8 mouse cellular contexts compared by ENCODE assay signal in genomic region chr7:63936986-63937235, GRCm38 (mm10). TPM values are rescaled to one million over a fixed set of nuclear protein-coding genes. Genes with fewer than 3 reads are reported as not detected.
DNase-seq lines count a peak whose midpoint lies in the region; ATAC-seq and TF ChIP-seq lines count a peak whose summit lies in the region.

No protein-coding gene starts in this region.

- peaks cover 31% of the 10 kb centered on the region for H3K4me1 ChIP-seq in heart, embryonic 12.5 days (replicated peaks)
- peaks cover 15 to 47% of the 10 kb centered on the region in 2 experiments for H3K4me1 ChIP-seq in CH12.LX (ENCODE audit: control insufficient read depth in 1 of 2, insufficient read depth in 2 of 2)
- peaks cover 33% of the 10 kb centered on the region for H3K4me1 ChIP-seq in forebrain, embryonic 15.5 days
- peaks cover 59% of the 10 kb centered on the region for H3K4me1 ChIP-seq in liver, postnatal 0 days (ENCODE audit: insufficient read depth)

- TF ChIP-seq EP300 in CH12.LX (IDR thresholded peaks at IDR 0.05; ENCODE audit: low read length) = no peak
- TF ChIP-seq EP300 in liver, postnatal 0 days (IDR thresholded peaks at IDR 0.05; ENCODE audit: low read depth) = no peak

- no peak for DNase-seq in heart, adult 11 months
- peak; percentile 34 for DNase-seq in CH12.LX (ENCODE audit: extremely low read depth)
- DNase-seq in liver, postnatal 0 days = no peak
- DNase-seq in right cerebral cortex, postnatal 4 days = no peak
- DNase-seq in urinary bladder, postnatal 4 days (ENCODE audit: low spot score in 2 of 2) = no peak
- DNase-seq in gastrocnemius, postnatal 10 days = no peak

- under 1% methylated on average over 11 of the region's 11 CpGs for WGBS in heart, embryonic 12.5 days
- WGBS in forebrain, embryonic 15.5 days = 0% methylated on average over 11 of the region's 11 CpGs
- WGBS in liver, postnatal 0 days (ENCODE audit: insufficient replicate concordance) = under 1% methylated on average over 11 of the region's 11 CpGs

- TF ChIP-seq CTCF in CH12.LX (conservative IDR thresholded peaks at IDR 0.05 in 1 of 2, IDR thresholded peaks at IDR 0.05 in 1 of 2; ENCODE audit: low read depth in 2 of 2, low read length in 2 of 2) = no peak
- TF ChIP-seq CTCF in liver, postnatal 0 days (IDR thresholded peaks at IDR 0.05; ENCODE audit: low read depth) = no peak

- H3K79me2 ChIP-seq in CH12.LX (replicated peaks; ENCODE audit: control insufficient read depth, extremely low read depth, insufficient read depth, poor library complexity, severe bottlenecking) = peaks cover 9% of the 10 kb centered on the region

- H3K27me3 ChIP-seq in heart, embryonic 12.5 days (replicated peaks) = no peaks in the 10 kb centered on the region
- peaks cover 6% of the 10 kb centered on the region for H3K27me3 ChIP-seq in CH12.LX (replicated peaks)
- H3K27me3 ChIP-seq in forebrain, embryonic 15.5 days = no peaks in the 10 kb centered on the region
- H3K27me3 ChIP-seq in liver, postnatal 0 days (ENCODE audit: insufficient read depth, low read length) = no peaks in the 10 kb centered on the region

- no peak for TF ChIP-seq RAD21 in CH12.LX (IDR thresholded peaks at IDR 0.05; ENCODE audit: low read depth, low read length)

- dilution Hi-C loops in CH12.LX (cut with MboI; ENCODE audit: extremely low pct_ligation_motif_present, extremely low pct_unique_long_range_greater_than_20kb, low sequenced_read_pairs) = no loop called here

- H3K9ac ChIP-seq in heart, embryonic 12.5 days = peak overlapping the region; percentile 92
- H3K9ac ChIP-seq in CH12.LX (ENCODE audit: insufficient read depth, low read depth) = peak overlapping the region; percentile 64
- H3K9ac ChIP-seq in forebrain, embryonic 15.5 days (replicated peaks) = peak overlapping the region; percentile 81
- H3K9ac ChIP-seq in liver, postnatal 0 days (replicated peaks) = peak overlapping the region; percentile 97

- H3K4me2 ChIP-seq in heart, embryonic 12.5 days = peak overlapping the region; percentile 87
- H3K4me2 ChIP-seq in CH12.LX (ENCODE audit: insufficient read depth, low read depth, poor library complexity, severe bottlenecking) = peak overlapping the region; percentile 21; the same call in 1 of the 2 replicates
- peak overlapping the region; percentile 97 for H3K4me2 ChIP-seq in forebrain, embryonic 15.5 days (replicated peaks)
- H3K4me2 ChIP-seq in liver, postnatal 0 days (ENCODE audit: low read depth, low read length) = peak overlapping the region; percentile 98

- H3K27ac ChIP-seq in heart, embryonic 12.5 days (ENCODE audit: poor library complexity, severe bottlenecking) = peak overlapping the region; percentile 86
- H3K27ac ChIP-seq in CH12.LX (ENCODE audit: insufficient read depth, low read depth) = peak overlapping the region; percentile 71
- H3K27ac ChIP-seq in forebrain, embryonic 15.5 days (replicated peaks) = peak overlapping the region; percentile 95
- H3K27ac ChIP-seq in liver, postnatal 0 days (ENCODE audit: low read depth) = peak overlapping the region; percentile 96

- in situ Hi-C loops in CH12.LX (cut with MboI; ENCODE audit: low pct_ligation_motif_present, low pct_unique_long_range_greater_than_20kb, low sequenced_read_pairs) = no loop called here

- no peaks in the 10 kb centered on the region for H3K9me3 ChIP-seq in heart, embryonic 12.5 days (replicated peaks)
- no peaks in the 10 kb centered on the region for H3K9me3 ChIP-seq in CH12.LX (replicated peaks; ENCODE audit: low read length)
- no peaks in the 10 kb centered on the region for H3K9me3 ChIP-seq in forebrain, embryonic 15.5 days
- H3K9me3 ChIP-seq in liver, postnatal 0 days (ENCODE audit: low read length) = no peaks in the 10 kb centered on the region

- no peak for TF ChIP-seq POLR2A in CH12.LX (IDR thresholded peaks at IDR 0.05; ENCODE audit: low read depth, low read length)

- H3K4me3 ChIP-seq in heart, embryonic 12.5 days = peak overlapping the region; percentile 79
- peak overlapping the region; percentile 77 to 93 (median 79) for H3K4me3 ChIP-seq in CH12.LX (replicated peaks in 1 of 3; ENCODE audit: low read depth in 2 of 3, low read length in 2 of 3, poor library complexity in 1 of 3)
- peak overlapping the region; percentile 77 for H3K4me3 ChIP-seq in forebrain, embryonic 15.5 days
- H3K4me3 ChIP-seq in liver, postnatal 0 days (ENCODE audit: low read depth, low read length) = peak overlapping the region; percentile 88

- no peak for ATAC-seq in heart, embryonic 12.5 days (ENCODE audit: insufficient number of reproducible peaks, low FRiP score)
- ATAC-seq in forebrain, embryonic 15.5 days (replicated peaks) = no peak
- no peak for ATAC-seq in liver, postnatal 0 days

- H3K36me3 ChIP-seq in heart, embryonic 12.5 days = no peaks in the 10 kb centered on the region
- H3K36me3 ChIP-seq in CH12.LX (replicated peaks in 1 of 2; ENCODE audit: control insufficient read depth in 1 of 2, insufficient read depth in 1 of 2, low read length in 1 of 2) = peaks cover 0 to 3% of the 10 kb centered on the region in 2 experiments
- H3K36me3 ChIP-seq in forebrain, embryonic 15.5 days = no peaks in the 10 kb centered on the region
- no peaks in the 10 kb centered on the region; the same call in 1 of the 2 replicates for H3K36me3 ChIP-seq in liver, postnatal 0 days (replicated peaks; ENCODE audit: insufficient read depth, low read length)

TF ChIP-seq in CH12.LX, 34 proteins besides CTCF, POLR2A, EP300 and RAD21:
- TF ChIP-seq NELFE (IDR thresholded peaks at IDR 0.05; ENCODE audit: low read depth, low read length) (no peak), BHLHE40 (IDR thresholded peaks at IDR 0.05; ENCODE audit: low read depth, low read length) (peak; percentile 57), SIN3A (IDR thresholded peaks at IDR 0.05; ENCODE audit: low read length) (no peak; the same call in 1 of the 2 replicates), CHD1 (IDR thresholded peaks at IDR 0.05; ENCODE audit: low read depth, low read length) (0 out of 2 replicates have a peak, but pooled peaks have one; percentile 12)

RNA-seq across cellular contexts. Expression of gene Klf13, which starts 1.8 kb away (rescaled TPM):
- 16.7 and 17.4 TPM in 2 replicates for polyA plus RNA-seq in heart, embryonic 12.5 days (2016; fragmentation: Nextera tagmentation; extraction: Ambion mirVana)
- total RNA-seq in CH12.LX (2012; rRNA removed) = 5.7 and 9.7 TPM in 2 replicates
- 1.2 and 1.7 TPM in 2 replicates for total RNA-seq in CH12.LX (2014; rRNA removed)
- 3.7 TPM in 2 replicates for polyA plus RNA-seq in CH12.LX (2012; ENCODE audit: insufficient read length, low read depth)
- polyA plus RNA-seq in forebrain, embryonic 15.5 days (2015; fragmentation: Nextera tagmentation; extraction: Ambion mirVana) = 34.7 and 34.8 TPM in 2 replicates
- polyA plus RNA-seq in liver, postnatal 0 days (2015; fragmentation: Nextera tagmentation; extraction: Ambion mirVana) = 25.5 and 25.7 TPM in 2 replicates
- 10 to 100 TPM; 38.3 to 50.8 TPM for total RNA-seq in gastrocnemius, postnatal 10 days (2021)

RNA-seq across cellular contexts. Expression of gene E030018B13Rik, which starts 20.3 kb away (rescaled TPM):
- not detected in 2 replicates for polyA plus RNA-seq in heart, embryonic 12.5 days (2016; fragmentation: Nextera tagmentation; extraction: Ambion mirVana)
- not detected in 2 replicates for total RNA-seq in CH12.LX (2012; rRNA removed)
- total RNA-seq in CH12.LX (2014; rRNA removed) = not detected in 2 replicates
- polyA plus RNA-seq in CH12.LX (2012; ENCODE audit: insufficient read length, low read depth) = not detected in 2 replicates
- 0.31 and 0.39 TPM in 2 replicates for polyA plus RNA-seq in forebrain, embryonic 15.5 days (2015; fragmentation: Nextera tagmentation; extraction: Ambion mirVana)
- 0.14 TPM in 1 of 2 replicates, not detected in the other for polyA plus RNA-seq in liver, postnatal 0 days (2015; fragmentation: Nextera tagmentation; extraction: Ambion mirVana)
- total RNA-seq in gastrocnemius, postnatal 10 days (2021) = not detected

Comparison
In these comparisons a context has a peak if more than half of its experiments do, and no peak if none do; other contexts are left out.
1. H3K4me2 ChIP-seq: peak in every context shown above with its lines; median percentile 98 in liver, postnatal 0 days; 97 in forebrain, embryonic 15.5 days; 87 in heart, embryonic 12.5 days; 21 in CH12.LX.